Mouse (Mus musculus) myocyte (in vitro differentiated cells): ENCODE data around the gene Nhsl2.

Source experiments
- E2F4 ChIP-seq: IDR thresholded peaks from one replicate; pipeline ENCODE4 v1.6.1; 2011; ENCODE audit warnings: mild to moderate bottlenecking, control low read depth, moderate library complexity; ENCODE audit not compliant: insufficient read depth
- MYOD1 ChIP-seq, 3 experiments: IDR thresholded peaks; one replicate each; pipeline ENCODE4 v1.6.1; 2011; ENCODE audit warnings: control low read depth in 2 of 3, low read depth in 2 of 3, mild to moderate bottlenecking in 2 of 3, moderate library complexity in 1 of 3; ENCODE audit not compliant: insufficient read length in 2 of 3, control insufficient read depth in 1 of 3
- POLR2A ChIP-seq: IDR thresholded peaks from one replicate; pipeline ENCODE4 v1.6.1; 2011; ENCODE audit warnings: low read depth, mild to moderate bottlenecking, control low read depth, moderate library complexity; ENCODE audit not compliant: insufficient read length
- POLR2AphosphoS2 ChIP-seq: IDR thresholded peaks from one replicate; pipeline ENCODE4 v1.6.1; 2011; ENCODE audit warnings: low read depth, control low read depth; ENCODE audit not compliant: insufficient read length
- SRF ChIP-seq: IDR thresholded peaks from one replicate; pipeline ENCODE4 v1.6.1; 2011; ENCODE audit warnings: low read depth; ENCODE audit not compliant: control insufficient read depth, insufficient read length

- TF ChIP-seq MYOD1 (IDR thresholded peaks at IDR 0.05; ENCODE audit: control insufficient read depth in 1 of 3, insufficient read length in 2 of 3, low read depth in 2 of 3) (no peak), E2F4 (no peak), POLR2A (no peak), POLR2AphosphoS2 (no peak), SRF (no peak)
These were observed 182.7 kb downstream of the Nhsl2 start for GRCm38 (mm10) chrX:102031851-102032250.
